Mouse (Mus musculus) gastrocnemius, adult 8-10 months (tissue): ENCODE results near the gene Tex9. TPM values are rescaled to one million over a fixed set of nuclear protein-coding genes. Genes with fewer than 3 reads are reported as not detected.
A peak's percentile ranks its signal among the peaks of the same experiment; 100 is the strongest.
"Not testable (repeated sequence)": the region's sequence is repeated elsewhere in the genome, so short reads cannot be mapped to it uniquely, and the experiment has no call there.

Experiments used
- DNase-seq, 2 experiments: peaks; one replicate each; pipeline ENCODE4 v3.0.0; 2022; ENCODE audit warnings: low spot score in 2 of 2
- total RNA-seq, 4 experiments: library from RNA; stranded (reverse); gene quantifications; 2 replicates each; pipeline ENCODE4 v1.2.4; 2022

Tex9 gene
- total RNA-seq, 4 experiments from 2014 or later, result 0.99 to 1.9 (median 1.4) TPM

DNA sequence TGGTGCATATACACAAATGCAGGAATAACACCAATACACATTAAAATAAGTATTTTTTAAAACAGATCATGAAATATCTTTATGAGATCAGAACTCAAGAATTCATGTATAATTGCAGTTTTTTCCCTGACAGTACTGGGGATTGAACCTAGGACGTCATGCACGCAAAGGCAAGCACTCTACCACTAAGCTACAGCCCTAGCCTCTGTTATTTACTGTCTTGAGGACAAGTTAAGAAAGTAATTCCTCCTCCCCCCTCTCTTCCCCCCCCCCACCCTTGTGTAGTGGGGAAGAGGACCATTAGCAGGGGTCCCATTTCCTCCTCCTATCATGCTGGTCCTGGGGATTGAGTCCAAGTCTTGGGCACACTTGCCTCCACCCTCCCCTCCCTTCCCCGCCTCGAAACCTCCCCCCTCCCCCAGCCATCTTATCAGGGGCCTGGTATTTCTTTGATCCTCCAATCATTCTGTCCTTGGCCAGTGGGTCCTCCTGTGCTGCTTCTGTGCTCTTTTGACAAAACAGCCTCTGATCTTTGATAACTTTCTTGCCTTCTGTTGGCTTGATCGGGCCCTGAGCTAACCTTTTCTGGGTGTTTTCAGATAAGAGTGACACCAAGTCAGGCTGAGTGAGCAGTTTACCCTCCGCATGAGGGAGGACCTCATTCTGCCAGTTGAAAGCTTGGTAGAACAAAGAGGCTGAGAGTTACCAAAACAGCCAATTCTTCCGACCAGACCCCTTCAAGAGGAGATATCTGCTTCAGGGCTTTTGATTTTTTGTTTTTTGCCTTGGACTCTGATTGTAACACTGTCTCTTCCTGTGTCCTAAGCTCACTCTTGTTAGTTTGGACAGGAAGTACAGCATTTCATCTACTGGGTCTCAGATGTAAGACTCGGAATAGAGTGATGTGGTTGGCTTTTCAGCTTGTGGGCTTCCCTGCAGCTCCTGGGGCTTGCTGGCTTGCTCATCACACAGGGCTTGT is 50.8 kb downstream of the Tex9 start:
- DNase-seq, result no peak

DNA sequence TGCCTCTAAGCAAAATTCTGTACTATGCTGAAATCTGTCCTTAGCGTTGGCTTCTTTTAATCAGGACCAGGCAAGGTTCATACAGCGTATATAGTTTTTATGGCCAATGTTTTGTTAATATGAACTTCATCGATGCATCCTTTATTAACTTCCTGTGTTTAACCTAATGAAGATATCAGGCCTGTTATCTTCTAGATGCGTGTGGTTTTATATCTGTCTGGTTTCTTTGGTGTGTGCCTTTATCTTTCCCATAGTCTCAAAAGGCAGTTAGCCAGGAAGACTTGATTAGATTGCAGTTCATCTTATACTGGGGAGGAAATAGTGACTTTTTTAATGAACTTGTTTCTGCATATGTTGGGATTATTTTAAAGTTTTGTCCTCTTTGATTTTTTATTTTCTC is 51.7 kb downstream of the Tex9 start:
- DNase-seq, result no peak

DNA sequence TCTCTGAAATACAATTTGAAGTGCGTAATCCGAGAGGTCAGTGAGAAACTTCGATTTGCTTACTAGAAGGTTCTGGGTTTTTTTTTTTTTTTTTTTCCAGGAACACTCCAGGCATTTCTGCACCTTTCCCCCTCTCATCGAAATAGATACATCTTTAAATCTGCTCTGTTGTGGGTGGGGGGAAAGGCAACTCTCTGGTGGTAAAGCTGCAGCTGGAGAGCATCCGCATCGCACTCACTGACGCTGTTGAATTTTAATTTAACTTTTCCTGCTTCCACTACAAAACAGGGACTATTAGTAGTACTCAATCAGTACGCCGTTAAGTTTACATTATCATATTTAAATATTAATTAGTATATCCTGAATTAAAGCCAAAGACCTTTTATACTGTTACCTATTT is 53.3 kb downstream of the Tex9 start:
- no peak for DNase-seq

DNA sequence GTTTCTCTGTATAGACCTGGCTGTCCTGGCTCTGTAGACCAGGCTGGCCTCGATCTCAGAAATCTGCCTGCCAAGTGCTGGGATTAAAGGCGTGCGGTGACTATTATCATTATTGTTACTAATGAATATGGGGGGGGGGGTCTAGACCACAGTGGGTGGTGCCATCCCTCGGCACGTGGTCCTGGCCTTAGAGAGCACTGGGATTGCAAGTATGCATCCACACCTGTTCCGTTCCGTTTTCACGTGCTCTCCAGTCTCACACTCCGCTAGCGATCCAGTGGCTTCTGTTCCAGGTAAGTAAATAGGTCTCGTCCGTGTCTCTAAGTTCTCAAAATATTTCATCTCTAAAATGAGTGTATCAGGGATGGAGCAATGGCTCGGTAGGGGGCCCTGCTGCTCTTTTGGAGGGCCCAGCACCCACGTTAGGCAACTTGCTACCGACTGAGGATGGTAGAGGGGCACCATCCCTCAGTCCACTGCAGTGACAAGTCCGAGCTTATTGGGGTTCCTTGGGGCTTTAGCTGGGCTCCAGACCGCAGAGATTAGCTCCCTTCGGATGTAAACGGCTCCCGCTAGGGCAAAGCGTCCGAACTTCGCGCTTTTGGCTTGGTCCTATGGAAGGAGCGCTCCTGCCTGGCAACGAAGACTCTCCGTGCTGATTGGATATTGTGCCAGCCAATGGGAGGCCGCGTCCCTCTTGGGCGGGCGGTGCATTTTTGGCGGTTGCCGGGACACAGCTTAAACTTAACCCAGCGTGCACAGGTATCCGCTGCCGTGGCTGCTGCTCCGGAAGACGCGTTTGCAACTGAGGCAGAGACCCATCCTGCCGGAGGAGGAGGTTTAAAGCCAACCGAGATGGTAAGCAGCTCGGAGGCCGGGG is 54.0 kb downstream of the Tex9 start, which contains the start of gene Mns1:
Gene Mns1, plus strand, starts transcription at position 190 of the 880 bp plus-strand sequence.
- peak; percentile 81 to 88 for DNase-seq

DNA sequence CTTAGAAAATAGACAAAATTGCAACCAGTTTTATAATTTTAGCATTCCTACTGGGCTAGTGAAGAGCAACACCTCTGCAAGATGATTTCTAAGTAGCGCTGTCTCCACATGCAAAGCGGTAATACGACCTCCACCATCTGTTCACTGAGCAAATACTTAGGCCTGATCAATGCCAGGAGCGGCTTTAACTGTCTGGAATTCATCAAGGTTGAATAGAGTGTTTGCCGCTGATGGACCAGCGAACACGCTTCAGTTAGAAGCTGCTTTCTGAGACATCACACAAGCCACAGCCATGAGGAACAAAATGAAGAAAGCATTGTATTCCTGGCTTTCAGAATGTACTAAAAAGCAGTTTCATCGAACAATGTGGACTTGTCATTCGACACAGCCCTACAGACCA is 57.1 kb downstream of the Tex9 start:
- no peak for DNase-seq

DNA sequence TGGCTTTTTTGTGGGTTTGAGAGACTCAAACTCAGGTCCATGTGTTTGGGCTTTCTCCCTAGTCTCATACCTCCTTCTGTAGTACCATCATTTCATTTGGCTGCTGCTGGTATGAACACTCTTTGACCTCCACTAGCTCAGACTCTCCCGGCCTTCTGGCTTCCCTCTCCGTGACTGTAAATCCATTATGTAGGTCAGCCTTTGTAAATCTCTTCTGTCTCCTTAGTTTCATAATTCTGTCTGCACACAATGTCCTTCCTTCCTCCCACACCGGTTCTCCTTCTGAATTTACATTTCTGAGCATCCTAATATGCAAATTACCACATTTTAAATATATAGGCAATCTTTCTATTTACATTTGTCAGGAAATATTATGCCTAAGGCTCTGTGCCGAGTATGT is 64.2 kb downstream of the Tex9 start:
- no peak for DNase-seq

DNA sequence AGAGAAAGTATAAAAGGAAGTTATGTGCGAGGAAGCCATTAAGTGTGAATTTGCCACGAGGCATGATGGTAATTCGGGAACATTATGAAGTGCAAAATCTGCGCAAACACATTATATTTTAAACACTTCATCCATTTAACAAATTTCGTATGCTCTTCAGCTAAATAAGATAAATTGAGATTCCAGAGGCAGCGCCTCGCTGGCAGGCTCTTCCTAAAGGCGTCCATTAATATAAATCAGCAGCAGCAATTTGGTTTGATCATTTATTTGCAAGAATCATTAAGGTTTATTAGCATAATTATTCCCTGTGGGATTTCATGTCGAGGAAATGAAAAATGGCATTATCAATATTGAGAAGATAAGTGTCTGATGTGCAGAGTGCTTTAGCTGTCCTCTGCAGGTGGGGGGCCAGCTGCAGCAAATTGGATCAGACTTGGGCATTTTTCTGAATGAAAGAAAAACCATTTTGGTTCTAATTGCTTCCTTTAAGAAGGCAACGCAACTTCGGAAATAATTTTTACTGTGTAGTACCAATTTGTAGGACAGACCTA is 66.6 kb downstream of the Tex9 start:
- DNase-seq, result no peak

DNA sequence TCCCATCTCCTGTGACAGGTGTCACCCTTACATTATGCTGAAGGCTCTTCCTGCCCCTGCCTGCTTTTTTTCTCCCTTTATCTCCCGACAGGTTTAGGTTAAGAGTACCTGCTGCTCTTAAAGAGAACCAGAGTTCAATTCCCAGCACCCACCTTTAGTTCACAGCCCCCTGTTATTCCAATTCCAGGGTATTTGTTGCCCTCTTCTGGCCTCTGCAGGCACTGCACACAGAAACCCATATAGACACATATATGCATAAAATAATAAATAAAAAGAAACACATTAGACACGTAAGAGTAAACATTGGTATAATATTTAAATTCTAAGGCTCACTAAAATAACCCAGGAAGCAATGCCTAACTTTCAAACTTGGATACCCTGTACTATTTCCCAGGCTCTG is 69.3 kb downstream of the Tex9 start:
- no peak for DNase-seq

DNA sequence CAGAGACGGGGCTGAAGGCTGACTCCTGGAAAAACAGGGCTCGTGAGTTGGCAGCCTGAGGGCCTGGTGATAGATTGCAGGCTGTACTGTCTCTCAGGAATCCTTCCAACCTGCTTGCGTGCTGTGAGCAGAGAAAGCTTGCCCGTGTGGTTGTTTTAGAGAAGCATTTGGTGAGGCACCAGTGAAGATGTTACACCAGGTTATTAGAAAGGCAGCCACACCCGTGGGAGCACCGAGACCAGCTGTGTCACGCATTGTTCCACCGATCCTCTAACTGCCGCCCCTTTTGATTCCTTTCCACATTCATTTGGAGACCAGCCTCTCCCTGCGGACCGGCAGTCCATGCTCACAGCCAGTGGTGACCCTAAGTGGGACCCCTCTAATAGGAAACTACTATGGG is 69.7 kb downstream of the Tex9 start:
- DNase-seq, result no peak

DNA sequence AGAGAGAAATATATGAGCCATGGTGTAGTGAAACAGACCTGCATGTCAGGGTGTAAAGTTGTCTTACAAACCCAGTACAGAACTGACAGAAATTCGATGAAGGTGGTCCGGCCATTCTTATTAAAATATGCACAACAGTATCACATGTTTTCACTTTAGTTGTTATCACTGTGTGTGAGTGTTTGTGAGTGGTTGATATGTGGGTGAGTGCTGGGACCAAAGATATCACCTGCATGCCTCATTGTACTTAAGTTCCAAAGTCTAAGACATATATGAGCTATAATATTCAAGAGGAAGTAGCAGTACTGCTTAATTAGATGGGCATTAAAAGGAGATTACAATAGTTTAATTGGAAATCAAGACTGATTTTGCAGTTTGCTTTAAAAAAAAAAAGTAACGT is 71.5 kb downstream of the Tex9 start:
- no peak for DNase-seq

DNA sequence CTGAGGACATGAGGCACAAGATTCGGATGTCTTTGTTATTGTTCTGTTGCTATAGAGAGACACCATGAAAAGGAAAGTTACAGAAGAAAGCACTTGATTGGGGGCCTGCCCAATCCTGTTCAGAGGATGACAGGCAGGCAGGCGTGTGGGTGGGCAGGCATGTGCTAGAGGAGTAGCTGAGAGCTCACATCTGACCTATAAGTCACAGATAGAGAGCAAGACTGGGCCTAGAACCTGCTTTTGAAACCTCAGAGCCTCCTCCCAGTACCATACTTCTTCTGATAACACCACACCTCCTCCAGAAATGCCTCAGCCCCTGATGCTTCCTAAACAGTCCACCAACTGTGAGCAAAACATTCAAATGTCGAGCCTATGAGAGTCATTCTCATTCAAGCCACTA is 73.6 kb downstream of the Tex9 start:
- DNase-seq, result no peak

DNA sequence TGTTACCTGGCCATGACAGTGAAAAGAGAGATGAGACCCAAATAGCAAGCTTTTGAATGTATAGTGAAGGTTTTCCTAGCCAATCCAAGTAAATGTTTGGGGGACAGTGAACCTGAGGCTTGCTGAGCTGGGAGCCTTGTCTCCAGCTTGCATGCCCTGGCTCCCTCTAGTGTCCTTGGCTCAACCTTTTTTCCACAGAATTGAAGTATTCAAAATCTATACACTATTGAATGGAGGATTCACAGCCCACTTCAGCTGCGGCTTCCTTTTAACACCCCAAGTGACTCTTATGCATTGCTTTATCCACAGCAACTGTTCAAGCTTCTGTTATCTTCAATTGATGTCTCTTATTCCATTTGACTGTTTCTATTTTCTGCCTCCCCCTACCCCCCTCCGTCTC is 80.3 kb downstream of the Tex9 start:
- no peak for DNase-seq

DNA sequence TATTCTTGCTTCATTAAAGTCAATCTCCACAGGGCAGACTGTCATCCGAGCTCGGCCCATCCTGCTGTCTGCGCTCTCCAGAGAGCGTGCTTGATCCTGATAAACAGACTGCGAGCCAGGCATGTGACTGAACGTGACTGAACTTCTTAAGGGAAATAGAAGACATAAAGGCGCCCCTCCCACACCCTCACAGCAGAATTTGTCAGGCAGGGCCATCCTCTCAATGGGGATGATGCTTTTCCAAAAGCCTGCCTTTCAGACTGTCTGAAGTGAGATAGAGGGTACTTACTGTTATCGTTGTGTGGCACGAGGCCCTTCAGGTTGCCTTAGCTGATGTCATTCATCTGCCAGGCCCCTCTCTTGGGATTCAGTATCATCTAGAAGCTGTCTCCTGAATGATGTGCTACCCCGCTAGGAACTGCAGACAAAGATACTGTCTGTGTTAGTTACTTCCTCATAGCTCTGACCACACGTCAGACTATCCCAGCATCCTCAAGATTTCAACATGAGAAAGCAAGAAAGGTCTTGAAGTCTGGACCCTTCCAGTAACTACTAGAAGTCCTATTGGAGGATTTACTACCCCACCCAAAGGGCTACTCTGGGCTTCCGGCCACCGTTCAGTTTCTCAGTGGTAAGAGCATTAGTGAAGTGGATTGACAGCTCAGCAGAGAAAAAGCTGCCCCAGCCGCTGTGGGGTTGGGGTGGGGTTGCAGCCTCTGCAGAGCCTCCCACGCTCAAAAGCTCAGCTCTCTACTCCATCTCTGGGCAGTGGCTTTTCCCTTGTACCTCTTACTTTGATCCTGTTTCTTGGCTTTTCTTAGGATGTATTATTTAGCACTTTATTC is 82.4 kb downstream of the Tex9 start:
- no peak for DNase-seq

DNA sequence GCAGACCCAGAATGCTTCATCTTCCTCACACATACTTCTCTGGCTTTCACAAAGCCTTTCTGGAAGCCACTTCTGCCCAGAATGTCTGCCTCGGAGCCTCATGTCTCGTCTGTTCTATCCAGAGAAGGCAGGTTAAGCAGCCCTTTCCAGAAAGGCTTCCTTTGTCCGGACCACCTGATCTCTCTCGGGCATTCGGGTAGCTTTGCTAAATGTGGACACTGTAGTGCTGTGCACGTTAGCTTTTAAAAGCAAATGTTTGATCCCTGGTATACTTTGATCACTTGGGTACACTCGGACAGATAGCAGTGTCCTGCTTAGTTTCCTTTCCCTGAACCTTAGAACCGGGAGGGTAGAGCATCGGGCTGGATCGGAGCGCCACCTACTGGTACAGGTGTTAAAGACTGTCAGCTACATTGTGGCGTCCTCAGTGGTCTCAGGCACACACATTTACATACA is 83.9 kb downstream of the Tex9 start:
- peak; percentile 39 to 52 for DNase-seq

DNA sequence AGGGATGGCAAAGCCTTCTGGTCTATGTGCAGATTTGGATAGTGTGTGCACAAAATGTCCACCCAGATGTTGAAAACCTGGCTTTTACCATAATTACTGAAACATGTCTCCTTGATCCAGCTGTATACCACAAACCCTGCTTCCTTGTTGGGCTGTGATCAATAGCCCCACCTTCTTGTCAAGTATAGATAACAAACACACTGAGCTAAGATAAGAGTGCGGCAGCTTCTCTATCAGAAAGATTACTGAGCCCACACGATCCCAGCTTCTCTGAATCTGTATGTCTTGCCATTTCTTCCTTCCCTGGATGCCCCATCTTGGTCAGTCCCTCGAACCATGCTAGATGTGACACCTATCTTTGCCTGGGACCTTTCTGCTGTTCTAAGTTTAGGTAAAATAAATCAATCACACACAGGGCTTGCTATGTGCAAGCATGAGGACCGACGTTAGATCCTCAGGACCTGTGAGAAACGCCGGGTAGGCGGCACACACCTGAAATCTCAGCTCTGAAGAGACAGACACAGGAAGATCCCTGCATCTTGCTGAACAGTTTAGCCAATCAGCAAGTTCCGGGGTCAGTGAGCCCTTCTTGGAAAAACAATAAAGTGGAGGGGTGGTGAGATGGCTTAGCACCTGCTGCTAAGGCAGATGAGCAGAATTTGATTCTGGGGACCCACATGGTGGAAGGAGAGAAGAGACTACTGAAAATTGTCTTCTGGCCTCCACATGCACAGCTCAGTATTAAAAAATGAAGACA is 86.0 kb downstream of the Tex9 start:
- no peak for DNase-seq

DNA sequence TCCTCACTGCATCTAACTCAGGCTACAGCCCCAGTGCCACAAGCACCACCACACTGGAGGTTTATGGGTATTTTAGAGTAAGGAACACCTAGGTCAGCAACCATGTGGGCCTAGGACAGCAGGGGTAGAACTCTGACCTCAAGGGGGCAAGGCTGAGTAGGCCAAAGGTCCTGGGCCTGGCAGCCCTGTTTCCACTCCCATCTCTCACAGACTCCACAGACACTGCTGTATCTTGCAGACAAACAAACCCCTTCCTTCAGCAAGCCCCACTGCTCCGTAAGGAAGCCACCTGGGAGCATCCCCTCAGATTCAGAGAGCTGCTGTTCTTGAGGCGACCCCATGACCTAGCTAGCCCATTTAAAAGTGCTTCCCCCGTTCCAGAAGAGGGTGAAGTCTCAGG is 87.1 kb downstream of the Tex9 start:
- no peak for DNase-seq

DNA sequence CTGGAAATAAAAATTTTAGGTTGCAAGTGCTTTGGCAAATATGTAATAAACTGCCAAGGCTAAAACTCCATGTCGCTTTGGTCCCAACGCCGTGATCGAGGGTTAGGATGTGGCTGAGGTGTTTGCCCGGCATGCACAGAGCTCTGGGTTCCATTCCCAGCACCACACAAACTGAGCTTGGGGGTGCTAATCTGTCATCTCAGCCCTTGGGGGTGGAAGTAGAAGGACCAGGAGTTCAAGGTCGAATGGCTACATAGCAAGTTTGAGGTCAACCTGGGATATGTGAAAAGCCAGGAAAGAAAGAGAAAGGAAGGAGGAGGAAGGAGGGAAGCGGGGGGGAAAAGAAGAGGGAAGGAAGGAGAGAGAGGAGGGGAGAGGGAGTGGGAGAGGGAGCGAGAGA is 87.6 kb downstream of the Tex9 start:
- no peak for DNase-seq

DNA sequence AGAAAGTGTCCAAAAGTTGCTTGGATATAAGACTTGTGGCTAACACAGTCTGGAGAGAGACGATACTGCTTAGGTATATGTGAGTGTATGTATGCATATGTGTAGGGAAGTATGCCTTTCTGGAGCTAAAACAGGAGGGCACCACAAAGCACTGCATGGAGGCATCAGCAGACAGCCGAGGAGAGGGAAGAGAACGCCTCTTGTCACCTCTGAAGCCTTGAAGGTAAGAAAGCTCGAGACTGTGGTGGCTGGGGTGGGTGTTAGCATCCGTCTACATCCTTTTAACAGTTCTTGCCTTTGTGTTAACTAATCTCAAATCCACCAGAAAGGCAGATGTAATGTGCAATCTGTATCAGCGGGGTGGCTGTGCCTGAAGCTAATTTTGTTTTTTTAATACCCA is 88.6 kb downstream of the Tex9 start:
- no peak for DNase-seq

DNA sequence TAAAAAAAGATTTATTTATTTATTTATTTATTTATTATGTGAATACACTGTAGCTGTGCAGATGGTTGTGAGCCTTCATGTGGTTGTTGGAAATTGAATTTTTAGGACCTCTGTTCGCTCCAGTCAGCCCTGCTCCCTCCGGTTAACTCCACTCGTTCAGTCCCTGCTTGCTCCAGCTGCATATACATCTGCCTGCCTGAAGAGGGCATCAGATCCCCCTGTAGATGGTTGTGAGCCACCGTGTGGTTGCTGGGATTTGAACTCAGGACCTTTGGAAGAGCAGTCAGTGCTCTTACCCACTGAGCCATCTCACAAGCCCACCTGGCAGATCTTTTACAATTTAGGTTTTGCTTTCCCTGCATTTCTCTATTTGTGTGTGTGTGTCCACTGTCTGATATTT is 90.2 kb downstream of the Tex9 start:
- not testable (repeated sequence) for DNase-seq
